Mouse (Mus musculus) frontal cortex, postnatal 25 days (tissue): Measurements from ENCODE around the gene Gtf2h5.

Experiments used
- DNase-seq, 2 experiments: peaks; one replicate each; pipeline ENCODE4 v3.0.0; 2022; ENCODE audit warnings: low spot score in 2 of 2

Gene Gtf2h5

GRCm38 (mm10) chr17:6110956-6111355 is 31.4 kb downstream of the Gtf2h5 start:
- DNase-seq: no peak

- no peak for DNase-seq
These were observed 34.1 kb downstream of the Gtf2h5 start for GRCm38 (mm10) chr17:6113653-6114052.

- DNase-seq: no peak
These were observed 35.5 kb downstream of the Gtf2h5 start for GRCm38 (mm10) chr17:6115085-6115484.

DNA sequence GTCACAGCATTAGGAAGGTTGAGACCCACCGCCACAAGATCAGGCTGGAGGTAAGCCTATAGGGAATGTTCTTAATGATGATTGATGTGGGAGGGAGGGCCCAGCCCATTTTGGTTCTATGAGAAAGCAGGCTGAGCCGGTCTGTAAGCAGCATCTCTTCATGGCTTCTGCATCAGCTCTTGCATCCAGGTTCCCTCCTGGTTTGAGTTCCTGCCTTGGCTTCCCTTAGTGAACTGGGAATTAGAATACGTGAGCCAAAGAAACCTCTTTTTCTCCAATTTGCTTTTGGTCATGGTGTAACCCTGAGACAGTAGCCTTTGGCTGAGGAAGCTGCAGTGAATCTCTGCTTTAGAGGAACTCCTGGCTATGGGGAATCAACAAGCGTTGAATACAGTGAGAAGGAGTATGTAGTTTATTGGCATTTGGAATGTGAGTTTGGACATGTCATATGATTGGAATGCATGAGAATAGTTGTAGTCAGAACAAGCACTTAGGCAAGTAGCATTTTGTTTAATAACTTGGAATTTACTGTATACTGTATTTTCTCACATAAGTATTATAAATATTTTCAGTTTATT is 37.7 kb downstream of the Gtf2h5 start:
- no peak for DNase-seq

- no peak for DNase-seq
These were observed 38.3 kb downstream of the Gtf2h5 start for GRCm38 (mm10) chr17:6117917-6118316.

- no peak for DNase-seq
These were observed 39.3 kb downstream of the Gtf2h5 start for GRCm38 (mm10) chr17:6118861-6119260.

DNA sequence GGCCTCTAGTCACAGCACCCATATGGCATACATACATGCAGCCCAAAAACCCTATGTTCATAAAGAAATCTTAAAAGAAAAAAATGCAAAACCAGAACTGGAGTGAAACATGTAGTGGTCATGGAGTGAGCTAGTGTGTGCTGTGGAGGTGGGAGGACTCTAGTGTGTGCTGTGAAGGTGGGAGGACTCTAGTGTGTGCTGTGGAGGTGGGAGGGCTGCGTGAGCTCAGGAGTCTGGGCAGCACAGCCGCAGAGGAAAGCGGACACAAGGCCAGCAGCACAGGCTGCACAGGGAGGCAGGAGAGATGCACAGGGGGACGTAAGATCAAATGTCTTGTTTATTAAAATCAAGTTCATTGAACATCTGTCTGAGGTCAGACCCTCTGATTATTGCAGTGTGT is 44.2 kb downstream of the Gtf2h5 start:
- DNase-seq: no peak

GRCm38 (mm10) chr17:6125441-6125840 is 45.9 kb downstream of the Gtf2h5 start:
- DNase-seq: no peak

- no peak for DNase-seq
These were observed 48.5 kb downstream of the Gtf2h5 start for GRCm38 (mm10) chr17:6128039-6128438.

- DNase-seq: no peak
These were observed 49.8 kb downstream of the Gtf2h5 start for GRCm38 (mm10) chr17:6129361-6129760.

GRCm38 (mm10) chr17:6131083-6131482 is 51.5 kb downstream of the Gtf2h5 start:
- DNase-seq: no peak
